Mouse (Mus musculus) right cerebral cortex, postnatal 36 days (tissue): ENCODE data around the gene Palm.

Experiments used
- DNase-seq, 2 experiments: peaks; one replicate each; pipeline ENCODE4 v3.0.0; 2022; ENCODE audit warnings: low spot score in 2 of 2, mixed read lengths in 1 of 2

Gene Palm

DNA sequence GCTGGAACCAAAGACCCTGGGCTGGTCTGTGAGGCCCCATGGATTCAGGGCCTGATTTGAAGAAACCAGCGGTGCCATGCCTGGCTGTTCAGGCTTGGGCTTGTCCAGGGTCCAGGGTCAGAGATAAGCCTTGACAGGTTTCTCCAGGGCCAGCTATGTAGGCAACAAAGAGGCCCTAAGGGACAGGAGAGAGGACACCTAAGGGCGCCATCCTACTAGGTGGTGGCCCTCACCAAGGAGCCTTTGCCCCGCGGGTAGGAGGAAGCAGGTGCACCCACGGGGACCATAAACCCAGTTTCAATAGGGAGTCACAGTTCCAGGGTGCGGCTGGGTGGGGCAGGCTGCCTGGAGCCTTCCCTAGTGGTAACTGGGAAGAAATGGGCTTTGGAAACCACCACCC, 29.6 kb downstream of the Palm start:
- no peak for DNase-seq

DNA sequence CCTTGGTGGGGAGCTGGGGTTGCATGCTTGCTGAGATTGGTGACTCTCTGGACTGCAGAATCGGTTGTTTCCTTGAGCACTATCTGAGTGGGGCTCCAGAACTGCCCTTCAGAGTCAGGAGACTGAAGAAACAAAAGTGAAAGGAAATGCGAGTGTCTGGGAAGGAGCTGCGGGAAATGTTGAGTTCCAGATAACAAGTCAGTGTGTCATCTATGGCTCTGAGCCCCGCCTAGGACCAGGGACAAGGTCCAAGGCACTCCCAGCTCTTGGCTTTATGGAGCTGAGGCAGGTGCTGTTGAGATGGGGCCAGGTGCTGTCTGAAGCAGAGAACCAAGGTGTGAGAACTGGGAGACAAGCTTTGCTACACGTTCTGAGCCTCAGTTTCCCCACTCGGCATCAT, 31.0 kb downstream of the Palm start:
- no peak for DNase-seq

DNA sequence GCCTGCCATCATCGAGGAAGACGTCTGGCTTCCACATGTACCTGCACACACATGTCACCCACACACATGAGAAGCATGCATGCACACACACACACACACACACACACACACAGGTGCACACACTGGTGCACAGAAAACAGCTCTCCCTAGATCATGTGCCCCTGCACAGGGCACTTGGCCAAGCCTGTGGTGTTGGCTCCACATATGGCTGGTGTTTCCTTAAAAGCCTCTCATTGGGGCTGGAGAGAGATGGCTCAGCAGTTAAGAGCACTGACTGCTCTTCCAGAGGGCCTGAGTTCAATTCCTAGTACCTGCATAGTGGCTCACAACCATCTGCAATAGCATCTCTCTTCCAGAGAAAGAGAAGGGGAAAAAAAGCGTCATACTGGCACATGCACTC, 38.2 kb downstream of the Palm start:
- no peak for DNase-seq

DNA sequence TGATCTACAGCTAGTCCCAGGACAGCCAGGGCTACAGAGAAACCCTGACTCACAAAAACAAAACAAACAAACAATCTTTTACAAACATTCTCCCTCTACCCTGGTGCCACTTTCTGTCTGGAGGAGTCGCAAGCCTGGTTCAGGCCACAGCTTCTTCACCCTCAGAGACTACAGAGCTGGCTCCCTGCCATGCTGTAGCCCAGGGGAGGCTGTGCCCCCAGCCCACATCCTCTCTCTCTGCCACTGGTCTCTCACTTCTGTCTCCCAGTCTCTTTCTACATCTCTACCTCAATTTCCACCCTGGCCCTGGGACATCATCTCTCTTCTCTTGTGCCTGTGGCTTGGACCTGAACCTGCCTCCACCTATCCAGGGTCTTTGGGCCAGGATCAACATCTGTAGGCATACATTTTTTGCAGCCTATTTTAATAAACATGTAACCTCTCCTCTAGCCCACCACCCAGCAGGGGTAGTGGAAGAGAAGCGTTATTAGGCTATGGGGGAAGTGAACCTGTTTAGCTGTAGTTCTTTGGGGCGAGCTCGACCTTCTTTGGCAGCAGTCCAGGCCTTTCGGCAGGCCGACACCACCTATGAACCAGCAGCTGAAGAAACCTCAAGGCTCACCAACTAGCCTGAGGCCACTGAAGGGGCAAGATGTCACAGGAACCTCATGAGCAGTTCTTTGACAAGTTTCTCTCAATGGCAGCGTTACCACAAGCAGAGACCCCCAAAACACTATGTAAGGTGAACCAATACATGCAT, 38.8 kb downstream of the Palm start:
- no peak for DNase-seq

DNA sequence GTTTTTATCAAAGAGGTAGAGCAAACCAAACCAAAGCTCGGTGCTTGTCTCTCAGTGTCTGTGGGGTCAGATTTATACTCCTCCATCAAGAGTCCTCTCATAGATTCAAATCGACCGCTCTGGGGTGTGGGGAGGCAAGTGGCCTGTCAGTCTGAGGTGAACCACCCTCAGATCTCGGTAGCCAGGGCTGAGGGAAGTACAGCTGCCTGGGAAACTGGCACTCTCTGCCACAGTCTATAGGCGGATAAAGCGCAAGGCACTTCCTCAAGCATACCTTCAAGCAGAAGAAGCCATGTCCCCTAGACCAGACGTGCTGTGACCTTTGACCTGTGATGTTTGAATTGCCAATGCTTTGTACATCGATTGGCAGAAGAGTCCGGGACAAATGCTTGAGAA, 39.4 kb downstream of the Palm start:
- no peak for DNase-seq

DNA sequence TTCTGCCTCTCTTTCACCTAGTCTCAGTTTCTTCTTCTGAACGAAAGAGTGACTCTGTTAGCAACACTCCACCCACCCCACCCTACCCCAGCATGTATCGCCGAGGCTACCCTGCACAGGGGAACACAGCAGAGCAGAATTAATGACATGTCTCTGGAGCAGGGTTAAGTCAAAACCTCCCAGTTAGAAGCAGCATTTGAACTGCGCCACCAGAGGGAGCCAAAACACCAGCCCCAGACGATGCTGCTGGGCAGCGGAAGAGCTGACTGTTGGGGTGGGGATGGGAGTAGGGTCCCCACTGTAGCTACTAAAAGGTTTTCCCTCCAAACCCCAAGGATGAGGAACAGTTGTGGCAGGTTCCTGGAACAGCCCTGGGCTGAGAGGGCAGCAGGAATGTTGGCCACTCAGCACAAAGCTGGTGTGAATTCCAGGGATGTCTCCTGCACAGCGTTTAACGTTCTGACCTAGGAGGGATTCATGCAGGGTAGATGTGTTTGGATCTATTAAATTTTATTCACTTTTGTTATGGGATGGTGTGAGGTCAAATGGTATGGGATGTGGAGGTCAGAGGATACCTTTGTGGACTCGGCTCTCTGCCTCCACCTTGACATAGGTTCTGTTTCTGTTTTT, 41.5 kb downstream of the Palm start:
- DNase-seq = no peak

DNA sequence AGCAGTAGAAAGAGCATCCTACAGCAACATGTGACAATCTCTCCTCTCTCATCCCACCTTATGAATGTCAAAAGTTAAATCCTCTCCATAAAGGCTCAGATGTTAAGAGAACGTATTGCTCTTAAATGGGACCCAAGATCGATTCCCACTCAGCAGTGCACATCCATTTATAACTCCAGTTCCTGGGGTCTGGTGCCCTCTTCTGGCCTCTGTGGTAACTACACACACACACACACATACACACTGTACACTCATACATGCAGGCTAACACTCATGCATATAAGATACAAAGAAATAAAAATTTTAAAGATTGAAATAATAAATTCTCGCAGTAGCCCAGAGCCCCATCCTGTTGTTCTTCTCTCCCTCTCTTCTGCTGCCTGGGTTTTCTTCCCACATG, 43.5 kb downstream of the Palm start:
- no peak for DNase-seq

DNA sequence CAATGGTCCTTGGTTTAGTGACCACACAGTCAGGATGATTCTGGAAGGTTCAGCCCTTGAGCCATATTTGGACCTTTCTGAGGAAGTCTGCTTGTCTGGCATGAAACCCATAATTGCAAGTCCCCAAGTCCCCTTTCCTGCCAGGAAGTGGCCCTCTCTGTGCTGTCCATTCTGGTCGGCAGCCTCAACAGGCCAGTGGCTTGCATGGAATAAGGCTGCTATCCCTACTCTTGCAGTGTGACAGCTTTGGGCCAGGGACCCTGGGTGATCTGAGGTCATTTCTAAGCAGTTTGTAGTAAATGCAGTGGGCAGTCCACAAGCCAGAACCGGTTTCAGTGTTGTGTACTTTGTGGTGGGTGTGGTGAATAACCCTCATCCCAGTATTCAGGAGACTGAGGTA, 44.8 kb downstream of the Palm start:
- DNase-seq = no peak

DNA sequence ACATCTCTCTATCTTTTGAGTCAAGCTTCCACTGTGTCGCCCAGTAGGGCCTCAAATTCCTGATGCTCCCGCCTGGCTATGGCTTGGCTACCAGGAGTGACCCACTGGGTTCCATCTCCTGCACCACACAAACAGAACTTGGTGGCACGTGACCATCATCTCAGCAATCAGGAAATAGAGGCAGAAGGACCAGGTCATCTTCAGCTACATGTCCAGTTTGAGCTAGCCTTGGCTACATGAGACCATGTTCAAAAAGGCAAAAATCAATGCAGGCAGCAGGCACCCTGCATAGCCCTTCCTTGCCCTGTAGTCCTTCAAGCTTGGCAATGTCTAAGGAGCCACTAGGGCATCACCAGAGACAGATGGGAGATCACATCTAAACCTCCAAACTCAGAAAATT, 46.7 kb downstream of the Palm start:
- DNase-seq = no peak

DNA sequence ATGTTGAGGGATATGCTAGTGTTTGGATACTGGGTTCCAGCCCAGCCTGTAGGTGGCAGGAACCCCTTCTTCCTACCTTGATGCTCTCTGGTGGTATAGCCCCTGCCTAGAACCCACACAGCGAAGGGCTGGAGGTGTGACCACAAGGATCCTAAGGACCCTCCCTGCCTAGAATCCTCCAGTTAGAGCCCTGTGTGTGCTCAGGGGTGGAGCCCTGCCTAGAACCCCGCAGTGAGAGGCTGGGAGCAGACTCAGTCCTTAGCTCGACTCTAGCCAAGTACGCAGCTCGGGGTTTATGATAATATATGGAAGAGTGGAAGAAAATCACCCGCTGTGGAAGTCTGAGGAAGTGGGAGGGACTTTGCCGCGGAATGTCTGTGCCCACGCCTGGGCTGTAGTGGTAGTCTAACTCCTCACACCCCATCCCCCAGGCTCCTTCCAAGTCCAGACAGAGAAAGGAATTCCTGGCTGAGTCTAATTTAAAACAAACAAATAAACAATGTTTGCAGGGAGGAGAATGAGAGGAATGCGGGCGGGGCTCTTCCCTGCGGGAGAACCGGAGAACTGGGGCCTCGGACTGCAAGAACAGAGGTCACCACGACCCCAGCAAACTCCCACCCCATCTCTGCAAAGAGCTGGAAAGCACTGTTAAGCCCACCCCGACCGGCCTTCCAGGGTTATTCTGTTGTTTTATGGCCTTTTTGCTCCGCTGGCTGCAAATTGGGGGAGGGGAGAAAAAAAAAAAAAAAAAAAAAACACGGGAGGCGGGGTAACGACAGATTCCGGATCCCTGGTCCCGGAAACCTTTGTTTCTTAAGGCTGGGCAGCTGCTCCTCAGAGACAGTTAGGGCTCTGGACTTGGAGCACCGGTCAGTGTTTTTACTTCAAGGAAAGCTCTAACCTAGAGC, 47.5 kb downstream of the Palm start:
- DNase-seq = peak; percentile 72 to 80

DNA sequence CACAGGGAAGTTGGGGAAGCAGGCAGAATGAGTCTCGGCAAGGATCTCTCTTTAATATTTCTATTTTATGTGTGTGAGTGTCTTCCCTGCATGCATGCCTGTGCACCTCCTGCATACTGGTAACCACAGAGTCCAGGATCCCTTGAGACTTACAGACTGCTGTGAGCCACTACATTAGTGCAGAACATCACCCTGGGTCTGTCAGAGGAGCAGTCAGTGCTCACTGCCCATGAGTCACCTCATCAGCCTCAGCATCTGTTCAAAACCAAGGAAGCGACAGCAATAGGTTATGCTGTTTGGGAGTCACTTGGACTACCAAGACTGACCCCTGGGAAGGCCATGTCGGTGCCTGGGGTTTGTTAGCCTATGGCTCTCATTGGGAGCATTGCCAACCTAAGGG, 49.0 kb downstream of the Palm start:
- no peak for DNase-seq

DNA sequence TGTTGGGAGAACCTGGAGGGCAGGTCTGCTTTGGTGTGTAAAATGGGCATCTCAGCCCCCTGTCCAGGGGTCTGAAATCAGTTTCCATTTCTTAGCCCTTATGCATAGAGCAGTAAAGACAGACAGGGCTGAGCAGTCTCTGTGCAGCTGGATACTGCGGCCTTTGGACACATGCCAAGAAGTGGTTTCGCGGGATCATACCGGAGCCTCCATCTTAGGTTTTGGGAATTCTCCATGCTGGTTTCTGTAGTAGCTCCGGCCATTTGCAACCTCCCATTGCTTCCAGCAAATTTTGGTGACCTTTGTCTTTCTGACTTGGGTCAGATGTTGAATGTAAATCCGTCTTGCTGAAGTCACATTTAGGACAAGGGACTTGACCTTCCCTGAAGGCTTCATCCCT, 50.1 kb downstream of the Palm start:
- DNase-seq = no peak

DNA sequence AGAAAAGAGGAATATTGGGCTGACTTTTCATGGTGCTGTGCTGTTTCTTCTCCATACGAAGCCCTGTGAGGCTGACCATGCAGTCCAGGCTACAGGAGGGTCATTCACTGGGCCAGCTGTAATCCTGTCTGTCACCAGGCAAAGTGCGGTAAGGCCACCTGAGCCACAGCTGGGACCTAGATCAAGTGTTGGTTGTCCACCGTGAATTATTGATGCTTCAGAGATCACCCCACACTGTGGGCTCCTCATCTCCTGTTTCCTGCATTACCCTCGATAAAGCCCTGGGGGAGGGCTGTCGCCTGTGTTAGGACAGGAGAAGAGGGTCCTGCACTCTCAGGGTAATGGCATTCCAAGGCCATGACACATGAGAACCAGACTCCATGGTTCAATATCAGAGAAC, 53.2 kb downstream of the Palm start:
- no peak for DNase-seq

DNA sequence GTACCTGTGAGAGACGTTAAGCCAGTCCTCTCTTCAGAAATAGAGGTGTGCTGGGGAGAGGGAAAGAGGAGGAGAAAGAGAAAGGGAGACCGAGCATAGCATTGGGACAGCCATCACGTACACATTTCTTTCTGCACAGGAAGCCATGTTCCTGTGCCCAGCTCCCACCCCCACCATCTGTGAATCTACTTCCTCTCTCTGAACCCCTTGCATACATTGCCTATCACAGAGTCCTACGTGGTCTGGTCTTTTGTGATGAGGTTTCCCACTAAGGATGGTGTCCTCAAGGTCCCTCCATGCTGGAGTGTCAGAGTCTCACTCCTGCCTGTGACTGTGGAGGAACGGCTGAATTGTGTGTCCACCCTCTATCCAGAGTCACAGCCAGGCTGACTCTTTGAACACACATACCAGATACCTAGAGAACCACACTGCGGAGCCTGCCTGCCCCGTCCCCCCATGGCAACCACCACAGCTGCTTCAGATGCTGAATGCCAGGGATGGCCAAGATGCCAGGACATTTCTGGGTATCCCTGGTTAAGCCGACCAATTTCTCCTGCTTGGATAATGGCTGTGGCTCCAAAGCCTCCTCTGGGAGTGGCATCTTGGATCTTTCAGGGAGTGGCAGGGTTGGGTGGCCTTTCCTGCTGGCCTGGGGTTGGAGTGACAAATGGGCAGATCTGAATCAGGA, 56.7 kb downstream of the Palm start:
- DNase-seq = no peak

DNA sequence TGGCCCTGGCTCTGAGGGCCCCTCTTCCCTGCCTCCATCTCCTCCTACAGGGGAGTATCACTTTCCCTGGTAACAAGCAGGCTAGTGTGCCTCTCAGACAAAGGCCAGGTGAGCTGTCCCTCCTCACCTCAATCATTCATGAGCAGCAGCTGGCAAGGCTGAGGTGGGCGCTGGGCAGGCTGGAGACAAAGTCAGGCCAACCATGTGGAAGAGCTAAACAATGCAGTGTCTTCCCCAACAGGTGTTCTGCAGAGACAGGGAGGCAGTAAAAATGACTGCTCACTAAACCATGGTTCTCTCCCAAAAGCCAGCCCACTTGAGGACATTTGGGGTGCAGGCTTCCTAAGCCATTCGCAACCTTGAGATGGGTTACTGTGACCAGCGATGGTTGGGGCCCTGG, 58.3 kb downstream of the Palm start:
- DNase-seq = no peak

DNA sequence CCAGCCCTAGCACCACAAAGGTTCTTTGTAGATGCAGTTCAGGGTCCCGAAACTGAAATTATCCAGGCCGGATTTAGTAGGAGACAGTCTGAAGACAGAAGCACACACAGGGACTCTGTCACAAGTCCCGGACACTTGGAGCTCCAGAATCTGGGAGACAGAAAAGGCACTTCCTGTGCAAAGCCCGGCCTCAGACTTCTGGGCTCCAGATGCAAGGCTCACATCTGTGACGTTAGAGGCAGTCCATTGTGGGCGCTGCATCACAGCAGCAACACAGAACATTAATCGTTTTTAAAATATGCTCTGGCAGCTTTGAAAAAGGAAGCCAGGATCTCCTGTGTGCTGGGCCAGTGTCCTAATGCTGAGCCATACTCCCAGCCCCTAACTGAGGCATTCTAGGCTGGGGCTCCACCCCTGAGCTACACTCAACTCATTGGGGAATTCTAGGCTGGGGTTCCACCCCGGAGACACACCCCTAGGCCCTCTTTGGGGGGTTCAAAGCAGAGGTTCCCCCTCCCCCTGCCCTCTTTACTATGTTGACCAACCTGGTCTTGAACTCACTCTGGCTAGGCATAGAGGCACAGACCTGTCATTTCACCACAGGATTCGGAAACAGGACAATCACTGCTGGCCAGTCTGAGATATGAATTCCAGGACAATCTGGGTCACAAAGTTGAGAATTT, 58.9 kb downstream of the Palm start:
- no peak for DNase-seq

DNA sequence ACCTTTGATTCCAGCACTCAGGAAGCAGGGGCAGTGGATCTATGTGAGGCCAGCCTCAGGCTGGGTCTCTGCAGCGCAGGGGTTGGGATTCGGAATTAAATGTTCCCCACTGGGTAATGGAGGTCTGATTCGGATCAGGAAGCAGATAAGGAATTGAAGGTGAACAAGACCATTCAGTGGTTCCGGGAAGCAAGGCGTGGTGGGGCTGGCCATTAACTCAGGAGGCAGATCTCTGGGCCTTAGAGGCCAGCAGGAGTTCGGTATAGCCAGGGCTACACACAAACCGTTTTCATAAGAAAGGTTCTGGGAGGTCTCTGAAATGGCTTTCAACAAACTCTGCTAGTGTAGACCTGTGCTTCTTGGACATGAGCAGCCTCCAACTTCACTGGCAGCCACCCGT, 59.5 kb downstream of the Palm start:
- no peak for DNase-seq

DNA sequence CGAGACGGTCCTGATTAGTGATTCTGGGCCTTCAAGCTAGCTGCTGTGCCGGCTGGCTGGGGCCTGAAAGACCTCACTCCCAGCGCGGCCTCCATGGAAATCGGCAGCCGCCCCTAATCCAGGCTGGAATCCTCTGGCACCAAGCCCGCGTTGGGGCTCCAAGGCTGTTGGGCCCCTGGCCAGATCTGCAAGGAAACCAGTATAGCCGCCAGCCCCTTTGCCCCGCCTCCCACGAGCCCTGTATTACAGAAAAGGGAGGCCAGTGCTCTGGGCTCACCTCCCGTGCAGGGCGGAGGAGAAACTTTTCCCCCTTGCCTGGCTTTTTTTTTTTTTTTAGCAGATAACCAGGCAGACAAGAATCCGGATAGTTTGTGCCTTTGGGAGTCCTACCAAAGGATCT, 60.0 kb downstream of the Palm start:
- DNase-seq = peak; percentile 67 to 72

DNA sequence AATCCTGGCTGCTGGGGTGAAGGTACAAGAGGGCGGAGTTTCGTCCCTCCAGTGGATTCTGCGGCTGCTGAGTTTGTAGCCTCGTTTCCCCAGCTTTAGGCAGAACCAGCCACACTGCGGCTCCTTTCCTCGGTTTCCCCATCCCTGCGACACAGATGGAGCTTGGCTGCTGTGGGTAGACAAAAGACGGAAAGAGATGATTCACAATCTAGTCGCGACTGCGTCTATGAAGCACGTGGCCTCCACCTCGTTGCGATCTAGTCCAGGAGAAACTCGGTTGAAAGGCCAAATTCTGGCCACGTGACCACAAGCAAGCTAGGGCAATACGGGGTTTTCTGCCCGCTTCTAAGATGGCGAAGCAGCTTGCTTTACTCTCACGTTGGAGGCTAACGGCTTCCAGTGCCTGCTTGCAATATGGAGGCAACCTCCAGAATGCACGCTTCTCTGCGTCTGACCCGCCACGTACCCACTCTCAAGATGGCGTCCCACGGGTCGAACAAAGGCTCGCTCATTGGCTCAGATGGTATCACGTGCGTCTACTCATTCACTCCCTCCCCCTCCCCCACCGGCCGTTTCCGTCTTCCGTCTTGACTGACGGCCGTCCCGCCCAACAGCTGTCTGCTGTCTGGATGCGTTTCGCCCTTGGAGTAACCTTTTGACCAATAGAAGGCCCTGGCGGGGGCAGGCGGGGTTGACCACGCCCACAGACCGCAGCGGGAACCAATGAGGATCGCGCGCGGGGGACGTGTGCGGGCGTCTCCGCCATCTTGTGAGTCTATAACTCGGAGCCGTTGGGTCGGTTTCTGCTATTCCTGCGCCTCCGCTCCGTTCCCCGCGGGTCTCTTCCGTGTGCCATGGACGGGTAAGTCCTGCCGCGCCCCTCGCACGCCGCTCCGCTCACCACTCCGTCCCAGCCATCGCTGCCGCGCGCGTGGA, 60.8 kb downstream of the Palm start, which contains the start of gene Ptbp1:
Gene Ptbp1, plus strand, starts transcription at position 568 of the 936 bp plus-strand sequence.
- peak; percentile 100 for DNase-seq

DNA sequence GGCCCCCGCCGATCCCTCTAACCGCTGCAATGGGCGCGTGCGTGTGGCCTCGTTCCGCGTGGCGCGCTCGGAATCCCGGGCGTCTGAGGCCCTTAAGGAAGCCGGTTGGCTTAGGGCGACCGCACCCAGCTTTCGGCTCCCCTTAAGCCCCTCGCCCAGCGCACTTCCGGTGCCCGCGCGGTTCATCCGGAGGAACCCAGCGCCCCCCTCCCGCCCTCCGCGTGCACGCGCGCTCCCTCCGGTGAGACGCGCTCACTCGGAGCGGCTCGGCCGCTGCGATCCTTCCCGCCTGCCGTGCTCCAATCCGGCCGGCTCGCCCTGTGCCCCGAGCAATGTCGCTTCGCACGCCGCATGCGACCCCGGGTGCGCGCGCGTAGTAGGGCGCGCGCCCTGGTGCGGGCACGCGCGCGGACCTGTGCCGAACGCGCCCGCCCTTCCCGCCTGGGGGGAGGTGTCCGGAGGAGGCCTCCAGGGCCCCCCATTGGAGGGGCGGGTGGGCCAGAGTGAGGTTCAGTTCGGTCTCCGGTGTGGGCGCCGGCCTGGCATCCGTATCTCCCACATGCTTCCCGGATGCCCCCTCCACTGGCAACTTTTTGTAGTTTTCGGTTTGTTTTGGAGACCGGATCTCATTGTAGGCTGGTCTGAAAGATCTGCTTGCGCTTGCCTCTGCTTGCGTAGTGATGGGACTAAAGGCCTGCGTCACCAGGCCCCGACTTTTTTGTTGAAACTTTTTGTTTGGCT, 61.6 kb downstream of the Palm start:
- DNase-seq = no peak
